Mouse (Mus musculus): ENCODE results near the gene Ttc21a.

Gene Ttc21a

DNA sequence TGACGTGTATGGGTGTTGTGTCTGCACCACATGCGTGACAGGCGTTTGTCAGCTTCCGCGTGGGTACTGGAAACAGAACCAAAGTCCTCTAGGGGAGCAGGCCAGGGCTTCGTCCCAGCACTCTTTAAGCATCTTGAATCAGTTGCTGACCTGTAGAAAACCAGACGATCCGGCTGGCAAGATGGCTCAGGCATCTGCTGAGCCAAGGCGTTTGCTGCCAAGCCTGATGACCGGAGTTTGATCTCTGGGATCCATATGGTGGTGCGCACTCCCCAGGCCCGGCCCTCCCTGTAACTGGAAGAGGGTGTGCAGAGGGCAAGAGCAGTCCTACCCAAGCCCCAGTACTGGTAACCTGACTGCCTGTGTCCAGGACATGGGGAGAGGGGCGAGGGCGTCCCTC lies 4.5 kb downstream of the Ttc21a start:
- DNase-seq, result no peak

- no peak for DNase-seq
These were observed 5.9 kb downstream of the Ttc21a start for GRCm38 (mm10) chr9:119943326-119943725.

- DNase-seq, result peak; percentile 20 to 44
These were observed 7.9 kb downstream of the Ttc21a start for GRCm38 (mm10) chr9:119945173-119945900.

GRCm38 (mm10) chr9:119948804-119949203 lies 11.4 kb downstream of the Ttc21a start:
- DNase-seq, result no peak

- no peak for DNase-seq
These were observed 13.0 kb downstream of the Ttc21a start for GRCm38 (mm10) chr9:119950434-119950833.

- no peak for DNase-seq
These were observed 14.0 kb downstream of the Ttc21a start for GRCm38 (mm10) chr9:119951388-119951787.

- DNase-seq, result no peak
These were observed 21.4 kb downstream of the Ttc21a start for GRCm38 (mm10) chr9:119958835-119959234.

DNA sequence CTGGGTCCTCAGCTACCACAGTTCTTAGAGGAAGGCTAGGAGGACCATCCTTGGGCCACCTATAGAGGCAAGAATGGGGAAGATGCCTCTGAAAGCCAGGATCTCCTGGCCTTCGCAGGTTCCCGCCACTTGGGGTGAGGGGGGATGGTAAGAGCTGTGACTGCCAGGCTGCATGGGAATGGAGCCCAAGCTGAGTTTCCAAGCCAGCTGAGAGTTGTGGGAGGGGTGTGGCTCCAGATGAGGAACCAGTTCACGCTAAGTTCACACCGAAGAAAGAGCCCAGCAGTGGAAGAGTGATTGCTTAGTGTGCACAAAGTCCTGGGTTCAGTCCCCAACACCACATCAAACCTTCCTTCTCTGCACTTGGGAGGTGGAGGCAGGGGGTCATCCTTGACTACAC lies 24.8 kb downstream of the Ttc21a start:
- no peak for DNase-seq

DNA sequence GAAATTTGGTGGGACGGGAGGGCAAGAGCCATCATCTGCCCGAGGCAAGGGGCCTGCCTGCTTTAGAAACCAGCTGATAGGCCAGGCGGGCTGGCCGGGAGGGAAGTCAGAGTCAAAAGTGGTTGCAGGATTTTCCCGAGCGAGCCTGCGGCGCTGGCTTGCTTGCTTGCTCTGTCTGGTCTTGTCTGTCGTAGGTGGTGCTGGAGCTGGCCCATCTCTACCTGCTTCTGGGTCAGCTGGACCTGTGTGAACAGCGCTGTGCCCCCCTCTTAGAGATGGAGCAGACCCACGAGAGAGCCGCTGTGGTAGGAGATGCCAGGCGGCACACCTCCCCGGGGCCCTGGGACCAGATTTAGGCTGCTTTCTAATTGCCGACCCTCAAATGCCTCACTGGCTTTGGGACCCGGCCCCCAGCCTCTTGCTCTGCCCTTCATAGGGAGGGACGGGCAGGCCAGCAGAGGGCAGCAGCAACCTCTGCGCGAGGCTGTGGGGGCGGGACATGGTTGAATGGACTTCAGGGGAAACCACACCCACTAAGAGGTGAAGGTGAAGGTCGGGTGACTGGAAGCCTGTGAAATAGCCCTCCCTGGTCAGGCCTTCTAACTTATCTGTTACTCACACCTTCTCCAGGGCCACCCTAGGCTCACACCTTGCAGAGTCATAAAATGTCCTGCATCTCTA lies 25.7 kb downstream of the Ttc21a start:
- DNase-seq, result peak; percentile 59 to 65

- DNase-seq, result no peak
These were observed 26.8 kb downstream of the Ttc21a start for GRCm38 (mm10) chr9:119964206-119964605.

GRCm38 (mm10) chr9:119965186-119965585 lies 27.8 kb downstream of the Ttc21a start:
- DNase-seq, result no peak

GRCm38 (mm10) chr9:119966221-119966910 lies 29.0 kb downstream of the Ttc21a start:
- DNase-seq, result no peak

GRCm38 (mm10) chr9:119969811-119970210 lies 32.4 kb downstream of the Ttc21a start:
- DNase-seq, result no peak

- DNase-seq, result no peak
These were observed 32.8 kb downstream of the Ttc21a start for GRCm38 (mm10) chr9:119970221-119970620.

DNA sequence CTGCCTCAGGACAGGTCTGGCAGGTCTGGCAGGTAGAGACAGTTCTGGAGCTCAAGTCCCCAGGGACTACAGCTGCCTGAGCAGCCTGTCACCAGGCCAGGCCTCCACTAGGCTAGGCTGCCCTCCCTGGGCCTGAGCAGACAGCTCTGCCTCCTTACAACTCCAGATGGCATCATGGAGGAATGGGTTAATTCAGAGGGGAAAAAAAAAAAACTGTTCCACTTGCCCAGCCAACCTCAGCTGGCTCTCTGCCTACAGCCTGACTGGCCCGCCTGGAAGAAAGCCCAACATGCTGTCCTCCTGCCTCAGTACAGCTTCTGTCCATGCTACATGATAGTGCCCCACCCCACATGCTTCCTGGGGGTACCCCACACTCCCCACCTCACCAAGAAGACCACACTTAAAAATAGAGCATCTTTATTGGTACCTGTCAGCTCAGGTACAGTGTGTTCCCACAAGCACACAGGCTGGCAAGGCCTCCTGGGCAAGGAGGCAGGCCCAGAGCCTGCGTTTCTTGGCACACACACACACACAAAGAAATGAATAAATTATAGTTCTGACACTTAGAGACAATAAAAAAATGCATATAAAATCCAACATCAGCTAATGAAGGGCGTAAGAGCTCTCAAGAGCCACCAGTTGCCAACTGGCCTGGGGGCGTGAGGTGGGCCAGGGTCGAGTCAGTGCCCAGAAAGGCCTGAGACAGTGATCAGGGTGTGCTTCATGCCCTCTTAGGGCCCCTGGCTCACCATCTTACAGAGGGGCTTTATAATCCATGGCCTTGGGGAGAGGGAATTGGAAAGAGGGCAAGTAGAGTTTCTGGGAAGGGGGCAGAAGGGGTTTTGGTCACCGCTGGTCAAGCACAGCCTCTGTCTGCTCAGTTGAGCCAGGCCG lies 33.6 kb downstream of the Ttc21a start:
- DNase-seq, result no peak

- no peak for DNase-seq
These were observed 34.8 kb downstream of the Ttc21a start for GRCm38 (mm10) chr9:119972166-119972565.

GRCm38 (mm10) chr9:119972582-119972981 lies 35.2 kb downstream of the Ttc21a start:
- DNase-seq, result no peak

DNA sequence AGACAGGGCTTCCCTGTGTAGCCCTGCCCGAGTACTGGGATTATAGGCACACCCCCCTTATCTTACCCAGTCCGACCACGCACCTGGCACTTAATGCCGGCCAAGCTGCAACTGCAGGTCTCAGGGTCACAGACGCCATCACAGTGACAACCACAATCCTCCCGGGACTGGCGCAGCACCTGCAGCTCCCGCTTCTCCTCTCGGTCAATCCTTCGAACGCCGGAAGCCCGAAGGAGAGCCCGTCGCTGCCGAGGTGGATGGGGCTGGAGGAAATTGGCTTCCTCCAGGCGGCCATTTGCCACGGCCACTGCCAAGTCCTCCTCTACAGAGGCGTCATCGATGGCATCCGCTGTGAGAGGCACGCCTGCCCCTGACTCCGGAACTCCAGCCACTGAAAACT lies 35.9 kb downstream of the Ttc21a start:
- no peak for DNase-seq

GRCm38 (mm10) chr9:119973869-119974520 lies 36.6 kb downstream of the Ttc21a start:
- DNase-seq, result no peak

- DNase-seq, result no peak
These were observed 37.2 kb downstream of the Ttc21a start for GRCm38 (mm10) chr9:119974609-119975008.

- DNase-seq, result no peak
These were observed 37.9 kb downstream of the Ttc21a start for GRCm38 (mm10) chr9:119975286-119975685.
